Mouse (Mus musculus): Measurements from ENCODE around the gene Lrrc15.
A peak's percentile ranks its signal among the peaks of the same experiment; 100 is the strongest.

Lrrc15 gene

GRCm38 (mm10) chr16:30282844-30283495 is at the start of gene Lrrc15:
TSS of gene Lrrc15 (minus strand) at chr16:30283256.
- DNase-seq (ENCODE audit: low spot score): peak; percentile 74

GRCm38 (mm10) chr16:30314236-30314635 is 31.2 kb upstream of the Lrrc15 start:
- peak; percentile 71 for DNase-seq (ENCODE audit: low spot score)

- no peak for DNase-seq (ENCODE audit: low spot score)
Measured at GRCm38 (mm10) chr16:30310647-30311046, 27.6 kb upstream of the Lrrc15 start, which contains the start of gene Gp5. TSS of gene Gp5 (minus strand) at chr16:30310779.

DNA sequence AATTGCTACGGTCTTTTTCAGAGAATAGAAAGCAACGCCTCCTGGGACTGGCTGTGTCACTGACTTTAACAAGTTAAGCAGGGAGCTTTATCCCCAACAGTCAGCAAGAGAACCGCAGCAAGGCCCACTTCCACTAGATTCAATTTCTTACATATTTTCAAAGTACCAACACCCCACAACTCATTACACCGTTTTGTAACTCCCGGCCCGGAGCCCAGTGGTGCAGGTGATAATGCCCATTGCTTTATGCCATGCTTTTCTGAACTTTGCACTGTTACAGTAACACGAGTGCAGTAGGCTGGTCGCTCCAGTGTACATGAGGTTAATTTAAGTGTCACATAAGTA is 27.1 kb upstream of the Lrrc15 start:
- DNase-seq (ENCODE audit: low spot score): peak; percentile 14

GRCm38 (mm10) chr16:30309395-30310170 is 26.5 kb upstream of the Lrrc15 start:
- DNase-seq (ENCODE audit: low spot score): peak; percentile 40

GRCm38 (mm10) chr16:30308616-30309394 is 25.7 kb upstream of the Lrrc15 start:
- DNase-seq (ENCODE audit: low spot score): peak; percentile 66

DNA sequence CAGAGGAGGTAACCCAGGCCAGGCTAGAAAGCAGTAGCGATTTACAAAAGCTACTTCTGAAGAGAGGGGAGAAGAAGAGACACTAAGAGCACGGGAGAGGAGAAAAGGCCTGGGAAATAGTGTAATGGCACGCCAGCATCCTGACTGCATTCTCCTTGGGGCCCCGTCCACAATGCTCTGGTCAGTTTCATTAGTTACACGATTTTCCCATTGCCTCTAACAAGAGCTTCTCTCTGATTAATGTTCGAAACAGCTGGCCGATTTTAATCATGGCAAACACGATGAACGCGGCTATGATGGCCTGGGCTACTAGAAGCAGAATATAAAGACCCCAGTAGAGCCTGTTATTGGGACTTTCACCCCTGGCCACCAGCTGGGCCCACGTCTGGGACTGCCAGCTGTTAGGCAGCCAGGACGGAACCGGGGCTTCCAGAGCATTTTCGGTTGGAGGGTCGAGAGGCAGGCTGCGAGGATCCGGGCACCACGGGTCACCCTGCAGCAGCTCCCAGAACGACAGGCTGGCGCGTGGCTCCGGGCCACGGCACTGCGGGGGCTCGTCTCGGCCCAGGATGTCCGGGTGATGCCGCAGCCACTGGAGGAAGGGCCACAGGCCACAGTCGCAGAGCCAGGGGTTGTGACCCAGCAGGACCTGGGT is 25.0 kb upstream of the Lrrc15 start:
- peak; percentile 41 for DNase-seq (ENCODE audit: low spot score)

DNA sequence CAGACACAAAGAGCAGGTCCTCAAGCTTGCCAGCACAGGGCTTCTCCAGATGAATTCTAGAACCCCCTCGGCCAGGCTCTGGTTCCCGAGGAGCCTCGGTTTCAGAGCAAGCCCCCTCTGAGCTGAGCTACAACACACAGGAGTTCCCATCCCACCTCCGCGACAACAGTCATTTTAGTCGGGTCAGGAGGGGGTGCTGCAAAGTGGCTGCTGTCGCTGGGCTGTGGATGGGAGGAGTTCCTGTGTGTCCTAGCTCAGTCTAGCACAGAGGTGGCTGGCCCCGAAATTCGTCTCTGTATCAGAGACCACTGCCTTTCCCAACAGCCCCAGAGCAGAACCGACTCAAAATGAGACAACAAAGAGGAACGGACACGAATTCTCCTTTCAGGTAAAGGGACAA is 24.2 kb upstream of the Lrrc15 start:
- peak; percentile 10 for DNase-seq (ENCODE audit: low spot score)

DNA sequence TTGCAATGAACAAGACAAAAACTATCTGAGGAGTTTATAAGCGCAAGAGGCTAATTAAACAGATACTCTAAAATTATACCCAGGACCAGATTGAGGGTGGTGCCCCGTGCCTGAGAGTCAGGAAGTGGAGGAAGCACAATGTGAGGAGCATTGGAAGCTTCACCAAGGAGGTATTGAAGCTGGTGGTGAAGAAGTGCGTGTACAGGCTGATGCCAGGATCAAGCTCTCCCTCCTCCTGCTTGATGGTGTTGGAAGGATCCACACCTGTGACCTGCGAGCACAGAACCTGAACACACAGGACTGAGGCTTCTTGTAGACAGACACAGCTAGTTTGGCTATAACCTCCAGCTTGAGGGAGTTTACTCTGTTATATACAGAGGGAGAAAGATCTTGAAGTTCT is 23.0 kb upstream of the Lrrc15 start:
- DNase-seq (ENCODE audit: low spot score): no peak

- DNase-seq (ENCODE audit: low spot score): no peak
Measured at GRCm38 (mm10) chr16:30304236-30304635, 21.2 kb upstream of the Lrrc15 start.

DNA sequence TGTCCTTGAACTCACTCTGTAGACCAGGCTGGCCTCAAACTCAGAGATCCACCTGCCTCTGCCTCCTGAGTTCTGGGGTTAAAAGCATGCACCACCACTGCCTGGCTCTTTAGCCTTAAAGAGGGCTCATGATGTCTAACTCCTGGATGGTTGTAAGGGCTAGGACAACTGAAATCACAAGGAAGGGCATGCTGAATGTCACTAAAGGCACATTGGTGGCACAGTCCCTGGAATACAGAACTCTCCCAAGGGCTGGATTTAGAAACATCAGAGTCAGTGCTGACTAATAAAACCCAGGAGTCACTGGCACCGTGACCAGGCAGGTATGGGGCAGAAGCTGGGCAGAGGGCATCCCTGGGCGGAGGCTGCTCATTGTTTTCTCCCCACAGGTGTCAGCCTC is 20.4 kb upstream of the Lrrc15 start:
- DNase-seq (ENCODE audit: low spot score): no peak

DNA sequence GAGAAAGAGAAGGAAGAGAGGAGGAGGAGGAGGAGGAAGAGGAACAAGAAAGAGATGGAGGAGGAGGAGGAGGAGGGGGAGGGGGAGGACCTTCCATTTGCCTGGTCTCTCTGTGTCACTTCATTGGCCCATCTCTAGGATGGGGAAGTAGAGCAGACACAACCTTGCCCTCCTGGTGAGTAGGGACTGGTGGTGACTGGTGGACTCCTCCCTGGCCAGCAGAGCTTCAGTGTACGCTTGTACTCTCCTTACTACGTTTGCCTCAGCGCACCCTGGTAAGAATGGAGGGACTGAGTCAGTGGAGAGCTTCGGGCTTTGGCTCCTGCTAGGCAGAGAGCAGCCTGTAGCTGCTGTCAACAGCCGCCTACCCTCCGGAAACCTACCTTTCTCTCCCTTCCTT is 19.6 kb upstream of the Lrrc15 start:
- no peak for DNase-seq (ENCODE audit: low spot score)

- DNase-seq (ENCODE audit: low spot score): peak; percentile 29
Measured at GRCm38 (mm10) chr16:30299711-30300277, 16.7 kb upstream of the Lrrc15 start.

DNA sequence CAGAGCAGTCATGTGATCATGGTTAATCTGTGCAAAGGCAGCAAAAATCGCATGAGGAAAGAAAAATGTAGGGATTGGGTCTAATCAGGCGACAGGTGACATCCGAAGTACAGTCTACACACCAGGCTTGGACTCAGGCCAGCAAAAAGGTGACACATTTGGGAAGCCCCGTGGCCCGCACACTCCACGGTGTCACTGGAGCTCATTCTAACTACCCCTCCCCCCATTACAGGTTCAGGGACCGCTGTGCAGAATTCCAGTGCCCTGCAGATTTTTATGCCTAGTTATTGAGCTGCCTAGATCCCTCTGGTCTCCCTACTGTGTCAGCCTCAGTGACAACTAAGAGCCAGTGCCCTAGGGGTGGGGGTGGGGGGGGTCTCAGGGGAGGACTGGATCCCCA is 14.4 kb upstream of the Lrrc15 start:
- DNase-seq (ENCODE audit: low spot score): no peak

- no peak for DNase-seq (ENCODE audit: low spot score)
Measured at GRCm38 (mm10) chr16:30296601-30297275, 13.7 kb upstream of the Lrrc15 start.

DNA sequence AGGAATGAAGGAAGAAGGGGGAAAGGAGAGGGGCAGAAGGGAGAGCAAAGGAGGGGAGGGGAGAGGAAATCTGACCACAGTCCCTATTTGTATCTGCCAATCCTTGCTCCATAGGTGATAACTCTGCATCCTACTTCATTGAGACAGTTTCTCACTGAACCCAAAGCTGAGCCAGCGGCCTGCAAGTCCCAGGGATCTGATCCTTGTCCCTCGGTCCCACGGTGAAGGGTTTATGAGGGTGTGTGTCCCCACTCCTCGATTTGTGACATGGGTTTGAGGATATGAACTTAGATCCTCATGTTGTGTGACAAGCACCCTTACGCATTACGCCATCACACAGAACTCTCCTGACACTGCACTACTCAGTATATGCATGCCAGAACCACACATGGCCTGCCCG is 12.1 kb upstream of the Lrrc15 start:
- no peak for DNase-seq (ENCODE audit: low spot score)

DNA sequence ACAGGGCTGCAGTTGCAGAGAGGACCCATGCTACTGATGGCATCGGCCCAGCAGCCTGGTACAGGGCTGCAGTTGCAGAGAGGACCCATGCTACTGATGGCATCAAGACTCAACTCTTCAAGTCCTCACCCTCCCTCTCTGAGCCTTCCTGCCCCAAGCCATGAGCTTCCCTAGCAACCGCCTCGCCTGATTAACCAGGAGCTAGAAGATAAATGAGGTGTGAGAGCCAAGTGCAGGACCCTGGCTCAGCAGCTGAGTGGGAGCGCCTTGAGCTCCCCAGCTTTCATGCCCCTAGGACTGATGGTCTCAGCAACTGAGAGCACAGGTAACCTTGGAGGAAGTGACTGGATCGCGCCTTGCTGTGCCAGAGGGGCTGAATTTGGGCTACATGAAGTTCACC is 7.4 kb upstream of the Lrrc15 start:
- DNase-seq (ENCODE audit: low spot score): no peak

- DNase-seq (ENCODE audit: low spot score): peak; percentile 53
Measured at GRCm38 (mm10) chr16:30285701-30286100, 2.6 kb upstream of the Lrrc15 start.

DNA sequence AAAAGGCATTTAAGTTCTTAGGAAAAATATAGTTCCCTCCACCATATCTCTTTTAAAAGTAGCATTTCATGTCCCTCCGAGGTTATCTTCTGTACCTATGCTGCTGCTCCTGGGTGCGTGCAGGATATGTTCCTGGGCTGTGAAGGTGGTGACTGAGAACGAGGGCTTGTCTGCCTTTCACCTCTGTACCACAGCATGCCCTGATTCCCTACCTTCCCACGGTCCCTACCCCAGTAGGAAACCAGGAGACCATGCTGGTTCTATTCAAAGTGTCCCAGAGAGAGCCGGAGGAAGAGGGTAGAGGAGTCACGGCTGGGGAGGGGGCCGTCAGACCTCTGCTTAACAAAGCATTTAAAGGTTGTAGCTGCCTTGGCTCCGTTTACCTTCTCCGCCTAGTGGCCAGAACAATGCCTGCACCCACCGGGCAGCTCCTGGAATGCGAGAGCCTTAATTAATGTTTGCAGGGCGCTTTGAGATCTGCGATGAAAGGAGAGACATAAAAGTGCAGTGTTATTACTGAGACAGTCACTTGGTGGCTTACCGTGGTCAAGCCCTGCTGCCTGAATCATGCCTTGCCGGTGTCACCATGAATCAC is 784 bp upstream of the Lrrc15 start:
- peak; percentile 81 for DNase-seq (ENCODE audit: low spot score)

DNA sequence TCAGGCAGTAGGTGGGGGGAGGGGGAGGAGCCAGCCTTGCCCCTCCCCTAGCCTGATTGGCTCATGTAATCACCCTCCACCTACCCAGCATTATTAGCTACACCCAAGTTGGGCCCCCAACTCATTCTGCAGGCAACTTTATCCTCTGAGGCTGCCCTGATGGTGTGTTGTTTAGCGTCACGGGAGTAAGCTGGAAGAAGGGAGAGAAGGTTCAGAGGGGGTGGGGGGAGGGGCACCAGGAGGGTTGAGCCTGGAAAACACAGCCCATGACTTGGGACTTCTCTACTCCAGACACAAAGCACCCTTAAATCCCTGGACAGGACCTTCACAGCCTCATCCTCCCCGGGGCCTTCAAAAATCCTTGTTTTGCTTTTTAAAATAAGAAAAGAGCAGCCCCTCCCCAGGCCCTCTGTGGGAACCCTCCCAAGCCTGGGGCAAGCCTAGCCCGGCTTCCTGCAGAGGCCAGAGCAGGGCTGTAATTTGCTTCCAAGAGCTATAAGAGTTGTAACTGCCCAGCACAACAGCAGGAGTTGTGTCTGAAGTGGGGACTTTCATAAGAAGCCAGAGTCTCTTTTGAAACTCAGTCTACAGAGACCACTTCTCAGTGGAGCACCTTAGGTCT is 2.3 kb downstream of the Lrrc15 start:
- DNase-seq (ENCODE audit: low spot score): no peak

GRCm38 (mm10) chr16:30278406-30278805 is 4.7 kb downstream of the Lrrc15 start:
- DNase-seq (ENCODE audit: low spot score): no peak
